Mouse (Mus musculus): Measurements from ENCODE around the gene Nip7. TPM values are rescaled to one million over a fixed set of nuclear protein-coding genes. Genes with fewer than 3 reads are reported as not detected.
"Not testable (repeated sequence)": the region's sequence is repeated elsewhere in the genome, so short reads cannot be mapped to it uniquely, and the experiment has no call there.

The Nip7 gene
- polyA plus RNA-seq, 2 experiments from 2014 or later: 67.9 to 87.2 TPM

- no peak for ATAC-seq
Measured at GRCm38 (mm10) chr8:107065511-107066496, 9.1 kb downstream of the Nip7 start, which contains the start of gene Tmed6. Gene Tmed6 (minus strand): TSS chr8:107065644.

- ATAC-seq: no peak
Measured at GRCm38 (mm10) chr8:107073706-107074105, 17.0 kb downstream of the Nip7 start.

GRCm38 (mm10) chr8:107074128-107074527 lies 17.5 kb downstream of the Nip7 start:
- no peak for ATAC-seq

GRCm38 (mm10) chr8:107076239-107076888 lies 19.7 kb downstream of the Nip7 start:
- no peak for ATAC-seq

GRCm38 (mm10) chr8:107085358-107085757 lies 28.7 kb downstream of the Nip7 start:
- ATAC-seq: no peak

- no peak for ATAC-seq
Measured at GRCm38 (mm10) chr8:107086018-107086417, 29.3 kb downstream of the Nip7 start.

GRCm38 (mm10) chr8:107088526-107089063 lies 31.9 kb downstream of the Nip7 start:
- no peak for ATAC-seq

GRCm38 (mm10) chr8:107090531-107090930 lies 33.9 kb downstream of the Nip7 start:
- no peak for ATAC-seq

GRCm38 (mm10) chr8:107095717-107096365 lies 39.2 kb downstream of the Nip7 start:
- ATAC-seq: peak; percentile 48

GRCm38 (mm10) chr8:107096366-107097036 lies 39.8 kb downstream of the Nip7 start, which contains the start of gene Terf2:
Gene Terf2 (minus strand): TSS chr8:107096547.
- ATAC-seq: peak; percentile 83

GRCm38 (mm10) chr8:107100635-107101034 lies 44.0 kb downstream of the Nip7 start:
- ATAC-seq: no peak

- ATAC-seq: peak; percentile 73
Measured at GRCm38 (mm10) chr8:107104547-107104946, 47.9 kb downstream of the Nip7 start.

- ATAC-seq: not testable (repeated sequence)
Measured at GRCm38 (mm10) chr8:107108089-107108488, 51.4 kb downstream of the Nip7 start.

GRCm38 (mm10) chr8:107108978-107109720 lies 52.5 kb downstream of the Nip7 start:
- no peak for ATAC-seq

- no peak for ATAC-seq
Measured at GRCm38 (mm10) chr8:107109816-107110435, 53.2 kb downstream of the Nip7 start.

Other genes with a start within 250 kb of the Nip7 start
- gene Has3, start 186.6 kb upstream of the Nip7 start, polyA plus RNA-seq (2017; shearing (Covaris generic)): under 1 TPM; 0.43 to 0.44 TPM
- gene Utp4, start 163.2 kb upstream of the Nip7 start, polyA plus RNA-seq (2017; shearing (Covaris generic)): 10 to 100 TPM; 40.0 to 54.3 TPM
- 1 to 10 TPM; 3.1 to 6.1 TPM for gene Sntb2, start 121.1 kb upstream of the Nip7 start, polyA plus RNA-seq (2017; shearing (Covaris generic))
- 10 to 100 TPM; 32.8 to 33.1 TPM for gene Vps4a, start 25.7 kb upstream of the Nip7 start, polyA plus RNA-seq (2017; shearing (Covaris generic))
- 1 to 10 TPM; 3.8 to 4.9 TPM for gene Pdf, start 8.3 kb upstream of the Nip7 start, polyA plus RNA-seq (2017; shearing (Covaris generic))
- 10 to 100 TPM; 10.8 to 11.4 TPM for gene Cog8, start 188 bp upstream of the Nip7 start, polyA plus RNA-seq (2017; shearing (Covaris generic))
- gene Tmed6, start 8.8 kb downstream of the Nip7 start, polyA plus RNA-seq (2017; shearing (Covaris generic)): not detected
- 10 to 100 TPM; 11.2 TPM for gene Terf2, start 39.7 kb downstream of the Nip7 start, polyA plus RNA-seq (2017; shearing (Covaris generic))
- 10 to 100 TPM; 36.6 to 37.2 TPM for gene Cyb5b, start 93.8 kb downstream of the Nip7 start, polyA plus RNA-seq (2017; shearing (Covaris generic))
- gene Nfat5, start 236.6 kb downstream of the Nip7 start, polyA plus RNA-seq (2017; shearing (Covaris generic)): 10 to 100 TPM; 13.4 to 16.4 TPM